Mouse (Mus musculus): ENCODE results near the gene Gm20388. TPM values are rescaled to one million over a fixed set of nuclear protein-coding genes. Genes with fewer than 3 reads are reported as not detected.

Gene Gm20388
- polyA plus RNA-seq, 1 experiment from 2014 or later = 7.4 TPM

- WGBS = 87% methylated on average over 7 of the region's 7 CpGs
- no peak overlapping the region for H3K9ac ChIP-seq (ENCODE audit: low read length)
- H3K4me2 ChIP-seq (ENCODE audit: low read depth, low read length) = no peak overlapping the region
- H3K4me3 ChIP-seq (replicated peaks; ENCODE audit: low read length) = no peak overlapping the region
- H3K4me1 ChIP-seq (ENCODE audit: control insufficient read depth, insufficient read depth, low read length) = no peaks in the 10 kb centered on the region
- H3K36me3 ChIP-seq (ENCODE audit: control insufficient read depth, insufficient read depth, low read length) = peaks cover 20% of the 10 kb centered on the region
- H3K27ac ChIP-seq (ENCODE audit: low read length) = no peak overlapping the region
- H3K9me3 ChIP-seq (replicated peaks; ENCODE audit: control insufficient read depth, low read length) = no peaks in the 10 kb centered on the region
- H3K27me3 ChIP-seq (ENCODE audit: control insufficient read depth, insufficient read depth, low read length) = no peaks in the 10 kb centered on the region
- no peak for ATAC-seq (ENCODE audit: insufficient read depth, low FRiP score)
Measured at GRCm38 (mm10) chr8:121598190-121598589, 1687.5 kb downstream of the Gm20388 start.

DNA sequence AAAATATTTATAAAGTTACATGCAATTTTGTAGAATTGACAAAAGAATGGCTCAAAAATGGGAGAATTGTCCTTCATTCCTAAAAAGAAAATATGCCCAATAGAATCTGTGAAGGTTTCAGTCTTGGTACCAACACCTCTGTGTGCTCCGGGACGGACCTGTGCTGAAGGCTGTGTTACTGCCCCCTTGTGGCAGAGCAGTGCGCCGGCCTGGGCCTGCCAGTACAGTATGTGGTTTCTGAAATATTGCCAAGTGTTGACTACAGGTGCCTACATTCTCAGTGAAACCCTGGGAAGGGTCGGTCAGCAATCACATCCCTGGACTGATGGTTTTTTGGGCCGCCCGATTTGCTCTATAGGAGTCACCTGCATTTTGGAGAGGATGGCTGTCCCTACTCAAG lies 1688.3 kb downstream of the Gm20388 start:
- no peaks in the 10 kb centered on the region for H3K4me1 ChIP-seq (ENCODE audit: control insufficient read depth, insufficient read depth, low read length)
- no peak overlapping the region for H3K9ac ChIP-seq (ENCODE audit: low read length)
- H3K27ac ChIP-seq (ENCODE audit: low read length) = no peak overlapping the region
- H3K36me3 ChIP-seq (ENCODE audit: control insufficient read depth, insufficient read depth, low read length) = peaks cover 22% of the 10 kb centered on the region
- no peak overlapping the region for H3K4me2 ChIP-seq (ENCODE audit: low read depth, low read length)
- no peak for ATAC-seq (ENCODE audit: insufficient read depth, low FRiP score)
- no peak overlapping the region for H3K4me3 ChIP-seq (replicated peaks; ENCODE audit: low read length)
- no peaks in the 10 kb centered on the region for H3K9me3 ChIP-seq (replicated peaks; ENCODE audit: control insufficient read depth, low read length)
- no peaks in the 10 kb centered on the region for H3K27me3 ChIP-seq (ENCODE audit: control insufficient read depth, insufficient read depth, low read length)
- WGBS = 31% methylated on average over 7 of the region's 7 CpGs

- Histone ChIP-seq H3K4me1 (ENCODE audit: control insufficient read depth, insufficient read depth, low read length) (no peaks in the 10 kb centered on the region), H3K9ac (ENCODE audit: low read length) (no peak overlapping the region), H3K36me3 (ENCODE audit: control insufficient read depth, insufficient read depth, low read length) (peaks cover 21% of the 10 kb centered on the region), H3K4me2 (ENCODE audit: low read depth, low read length) (no peak overlapping the region), H3K4me3 (replicated peaks; ENCODE audit: low read length) (no peak overlapping the region), H3K27ac (ENCODE audit: low read length) (no peak overlapping the region), H3K9me3 (replicated peaks; ENCODE audit: control insufficient read depth, low read length) (no peaks in the 10 kb centered on the region), H3K27me3 (ENCODE audit: control insufficient read depth, insufficient read depth, low read length) (no peaks in the 10 kb centered on the region)
- 87% methylated on average over 14 of the region's 14 CpGs for WGBS
- ATAC-seq (ENCODE audit: insufficient read depth, low FRiP score) = no peak
Measured at GRCm38 (mm10) chr8:121599842-121600241, 1689.2 kb downstream of the Gm20388 start.

- Histone ChIP-seq H3K36me3 (ENCODE audit: control insufficient read depth, insufficient read depth, low read length) (peaks cover 15% of the 10 kb centered on the region; the same call in 1 of the 2 replicates), H3K27ac (ENCODE audit: low read length) (no peak overlapping the region), H3K27me3 (ENCODE audit: control insufficient read depth, insufficient read depth, low read length) (no peaks in the 10 kb centered on the region), H3K4me2 (ENCODE audit: low read depth, low read length) (no peak overlapping the region), H3K4me1 (ENCODE audit: control insufficient read depth, insufficient read depth, low read length) (no peaks in the 10 kb centered on the region), H3K9ac (ENCODE audit: low read length) (no peak overlapping the region), H3K9me3 (replicated peaks; ENCODE audit: control insufficient read depth, low read length) (no peaks in the 10 kb centered on the region), H3K4me3 (replicated peaks; ENCODE audit: low read length) (no peak overlapping the region)
- ATAC-seq (ENCODE audit: insufficient read depth, low FRiP score) = no peak
- 89% methylated on average over 12 of the region's 12 CpGs for WGBS
Measured at GRCm38 (mm10) chr8:121602411-121602810, 1691.8 kb downstream of the Gm20388 start.

DNA sequence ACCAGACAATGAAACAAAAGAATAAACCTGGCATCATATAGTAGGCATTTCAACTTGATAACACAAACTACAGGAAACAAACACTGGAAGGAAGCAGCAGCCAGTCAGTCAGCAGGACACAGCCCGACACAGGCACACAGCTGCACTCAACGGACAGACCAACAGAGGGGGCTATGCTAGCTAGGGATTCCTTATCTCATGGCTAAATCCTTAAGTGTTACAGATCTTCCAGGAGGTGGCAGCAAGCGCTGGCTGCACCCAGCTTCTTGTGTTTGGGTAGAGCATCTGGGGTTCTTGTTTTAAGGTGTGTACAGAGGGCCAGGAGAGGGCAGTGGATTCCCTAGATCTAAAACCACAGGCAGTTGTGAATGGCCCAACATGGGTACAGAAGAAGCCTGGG lies 1692.2 kb downstream of the Gm20388 start:
- peak; percentile 15; the same call in 1 of the 2 replicates for ATAC-seq (ENCODE audit: insufficient read depth, low FRiP score)
- WGBS = 31% methylated on average over 3 of the region's 3 CpGs
- no peak overlapping the region for H3K27ac ChIP-seq (ENCODE audit: low read length)
- no peaks in the 10 kb centered on the region for H3K27me3 ChIP-seq (ENCODE audit: control insufficient read depth, insufficient read depth, low read length)
- no peaks in the 10 kb centered on the region for H3K9me3 ChIP-seq (replicated peaks; ENCODE audit: control insufficient read depth, low read length)
- no peak overlapping the region for H3K4me2 ChIP-seq (ENCODE audit: low read depth, low read length)
- no peak overlapping the region for H3K4me3 ChIP-seq (replicated peaks; ENCODE audit: low read length)
- no peak overlapping the region for H3K9ac ChIP-seq (ENCODE audit: low read length)
- peaks cover 17% of the 10 kb centered on the region; the same call in 1 of the 2 replicates for H3K36me3 ChIP-seq (ENCODE audit: control insufficient read depth, insufficient read depth, low read length)
- no peaks in the 10 kb centered on the region for H3K4me1 ChIP-seq (ENCODE audit: control insufficient read depth, insufficient read depth, low read length)

- H3K27ac ChIP-seq (ENCODE audit: low read length) = no peak overlapping the region
- H3K36me3 ChIP-seq (ENCODE audit: control insufficient read depth, insufficient read depth, low read length) = peaks cover 18% of the 10 kb centered on the region
- no peak for ATAC-seq (ENCODE audit: insufficient read depth, low FRiP score)
- H3K4me1 ChIP-seq (ENCODE audit: control insufficient read depth, insufficient read depth, low read length) = no peaks in the 10 kb centered on the region
- H3K9ac ChIP-seq (ENCODE audit: low read length) = no peak overlapping the region
- H3K4me3 ChIP-seq (replicated peaks; ENCODE audit: low read length) = no peak overlapping the region
- H3K9me3 ChIP-seq (replicated peaks; ENCODE audit: control insufficient read depth, low read length) = no peaks in the 10 kb centered on the region
- H3K4me2 ChIP-seq (ENCODE audit: low read depth, low read length) = no peak overlapping the region
- 93% methylated on average over 12 of the region's 12 CpGs for WGBS
- no peaks in the 10 kb centered on the region for H3K27me3 ChIP-seq (ENCODE audit: control insufficient read depth, insufficient read depth, low read length)
Measured at GRCm38 (mm10) chr8:121603801-121604200, 1693.2 kb downstream of the Gm20388 start.

GRCm38 (mm10) chr8:121607661-121608060 lies 1697.0 kb downstream of the Gm20388 start:
- Histone ChIP-seq H3K9me3 (replicated peaks; ENCODE audit: control insufficient read depth, low read length) (no peaks in the 10 kb centered on the region), H3K4me2 (ENCODE audit: low read depth, low read length) (no peak overlapping the region), H3K27ac (ENCODE audit: low read length) (no peak overlapping the region), H3K4me1 (ENCODE audit: control insufficient read depth, insufficient read depth, low read length) (no peaks in the 10 kb centered on the region), H3K9ac (ENCODE audit: low read length) (no peak overlapping the region), H3K27me3 (ENCODE audit: control insufficient read depth, insufficient read depth, low read length) (no peaks in the 10 kb centered on the region), H3K36me3 (ENCODE audit: control insufficient read depth, insufficient read depth, low read length) (peaks cover 16% of the 10 kb centered on the region), H3K4me3 (replicated peaks; ENCODE audit: low read length) (no peak overlapping the region)
- no peak for ATAC-seq (ENCODE audit: insufficient read depth, low FRiP score)
- WGBS = 87% methylated on average over 5 of the region's 5 CpGs

DNA sequence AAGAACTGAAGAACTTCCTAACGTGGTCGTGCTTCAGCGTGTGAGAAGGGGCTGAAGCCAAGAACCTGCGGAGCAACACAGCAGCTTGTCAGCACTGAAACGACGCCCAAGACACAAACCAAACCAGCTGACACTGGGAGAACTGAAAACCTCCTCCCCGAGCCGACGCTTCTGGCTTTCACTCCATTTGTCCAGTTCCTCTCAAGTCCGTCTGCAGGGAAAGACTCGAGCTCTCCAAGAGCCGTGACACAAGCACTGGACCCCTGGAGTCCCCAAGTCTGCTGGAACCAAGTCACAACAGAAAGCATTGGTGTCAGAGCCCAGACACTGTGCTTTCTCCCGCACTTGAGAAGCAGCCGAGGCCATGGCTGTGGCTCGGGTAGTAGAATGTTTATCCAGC lies 1698.6 kb downstream of the Gm20388 start:
- H3K4me3 ChIP-seq (replicated peaks; ENCODE audit: low read length) = no peak overlapping the region
- no peak overlapping the region for H3K27ac ChIP-seq (ENCODE audit: low read length)
- H3K9me3 ChIP-seq (replicated peaks; ENCODE audit: control insufficient read depth, low read length) = no peaks in the 10 kb centered on the region
- H3K4me1 ChIP-seq (ENCODE audit: control insufficient read depth, insufficient read depth, low read length) = no peaks in the 10 kb centered on the region
- no peak for ATAC-seq (ENCODE audit: insufficient read depth, low FRiP score)
- H3K27me3 ChIP-seq (ENCODE audit: control insufficient read depth, insufficient read depth, low read length) = no peaks in the 10 kb centered on the region
- no peak overlapping the region for H3K4me2 ChIP-seq (ENCODE audit: low read depth, low read length)
- H3K9ac ChIP-seq (ENCODE audit: low read length) = no peak overlapping the region
- WGBS = 89% methylated on average over 15 of the region's 15 CpGs
- peaks cover 11% of the 10 kb centered on the region for H3K36me3 ChIP-seq (ENCODE audit: control insufficient read depth, insufficient read depth, low read length)

DNA sequence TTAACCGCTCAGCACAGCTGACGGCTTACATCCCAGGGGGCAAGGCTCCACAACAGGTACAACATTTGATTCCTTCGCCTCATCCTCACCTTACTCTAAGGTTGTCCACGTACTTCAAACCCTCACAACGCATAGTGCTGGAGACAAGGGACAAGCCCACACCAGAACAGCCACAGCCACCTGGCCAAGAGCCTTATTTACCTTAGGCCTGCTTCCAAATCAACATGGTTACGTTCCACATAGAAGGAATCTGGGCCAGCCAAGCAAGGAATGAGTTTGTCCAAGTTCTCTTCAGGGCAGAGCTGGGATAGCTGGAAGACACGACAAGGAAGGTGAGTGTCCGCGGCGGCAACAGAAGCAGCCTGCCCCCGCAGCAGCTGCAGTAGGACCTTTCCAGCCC lies 1699.3 kb downstream of the Gm20388 start:
- no peaks in the 10 kb centered on the region for H3K9me3 ChIP-seq (replicated peaks; ENCODE audit: control insufficient read depth, low read length)
- H3K27me3 ChIP-seq (ENCODE audit: control insufficient read depth, insufficient read depth, low read length) = no peaks in the 10 kb centered on the region
- H3K9ac ChIP-seq (ENCODE audit: low read length) = no peak overlapping the region
- peaks cover 8% of the 10 kb centered on the region for H3K36me3 ChIP-seq (ENCODE audit: control insufficient read depth, insufficient read depth, low read length)
- H3K27ac ChIP-seq (ENCODE audit: low read length) = no peak overlapping the region
- no peak overlapping the region for H3K4me3 ChIP-seq (replicated peaks; ENCODE audit: low read length)
- no peaks in the 10 kb centered on the region for H3K4me1 ChIP-seq (ENCODE audit: control insufficient read depth, insufficient read depth, low read length)
- no peak overlapping the region for H3K4me2 ChIP-seq (ENCODE audit: low read depth, low read length)
- ATAC-seq (ENCODE audit: insufficient read depth, low FRiP score) = no peak
- WGBS = 89% methylated on average over 11 of the region's 11 CpGs

GRCm38 (mm10) chr8:121613419-121613818 lies 1702.8 kb downstream of the Gm20388 start:
- H3K4me3 ChIP-seq (replicated peaks; ENCODE audit: low read length) = no peak overlapping the region
- no peaks in the 10 kb centered on the region for H3K9me3 ChIP-seq (replicated peaks; ENCODE audit: control insufficient read depth, low read length)
- peaks cover 4% of the 10 kb centered on the region; the same call in 1 of the 2 replicates for H3K36me3 ChIP-seq (ENCODE audit: control insufficient read depth, insufficient read depth, low read length)
- no peak overlapping the region for H3K4me2 ChIP-seq (ENCODE audit: low read depth, low read length)
- H3K27me3 ChIP-seq (ENCODE audit: control insufficient read depth, insufficient read depth, low read length) = no peaks in the 10 kb centered on the region
- H3K4me1 ChIP-seq (ENCODE audit: control insufficient read depth, insufficient read depth, low read length) = peaks cover 3% of the 10 kb centered on the region; the same call in 1 of the 2 replicates
- no peak overlapping the region for H3K27ac ChIP-seq (ENCODE audit: low read length)
- no peak for ATAC-seq (ENCODE audit: insufficient read depth, low FRiP score)
- H3K9ac ChIP-seq (ENCODE audit: low read length) = no peak overlapping the region
